Mouse (Mus musculus): ENCODE measurements at regions not wholly inside any gene's neighbourhood (a gene's known extent, or its start where the extent isn't known, plus 50 kb on each side); places are given as distances from the start of the nearest gene placed in this dataset.

GRCm38 (mm10) chr15:59783393-59783781 lies 233.0 kb downstream of the 4933412E24Rik start:
- ATAC-seq (ENCODE audit: insufficient number of reproducible peaks, low FRiP score, low TSS enrichment, low read depth): no peak
- WGBS: 2% methylated on average over 6 of the region's 6 CpGs
- H3K9ac ChIP-seq: no peak overlapping the region
- no peaks in the 10 kb centered on the region for H3K27me3 ChIP-seq
- H3K4me1 ChIP-seq: peaks cover 22% of the 10 kb centered on the region
- H3K9me3 ChIP-seq: no peaks in the 10 kb centered on the region
- peak overlapping the region; percentile 20; the same call in 1 of the 2 replicates for H3K4me2 ChIP-seq
- H3K27ac ChIP-seq: no peak overlapping the region
- H3K36me3 ChIP-seq: no peaks in the 10 kb centered on the region
- no peak overlapping the region for H3K4me3 ChIP-seq

DNA sequence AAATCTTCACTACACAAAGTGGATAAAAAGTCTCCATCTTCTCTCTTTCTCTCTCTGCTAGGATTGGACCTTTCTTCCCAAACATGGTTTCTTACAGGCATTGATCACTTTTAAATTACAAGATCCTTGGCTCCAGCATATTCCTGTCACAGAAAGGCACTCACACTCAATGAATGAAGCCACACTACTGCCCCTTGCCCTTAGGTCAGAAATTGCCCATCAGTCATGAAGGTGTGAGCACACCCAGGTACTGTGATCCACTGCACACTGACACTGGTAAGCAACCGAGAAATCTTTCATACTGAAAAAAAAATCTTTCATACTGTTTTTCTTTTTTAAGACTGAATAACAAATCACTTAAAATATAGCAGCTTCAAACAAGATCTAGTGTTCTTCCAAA lies 235.9 kb downstream of the 4933412E24Rik start:
- H3K4me3 ChIP-seq: no peak overlapping the region
- H3K4me2 ChIP-seq: no peak overlapping the region
- WGBS: 69% methylated on average over 1 of the region's 1 CpGs
- no peaks in the 10 kb centered on the region for H3K9me3 ChIP-seq
- no peak for ATAC-seq (ENCODE audit: insufficient number of reproducible peaks, low FRiP score, low TSS enrichment, low read depth)
- H3K27me3 ChIP-seq: no peaks in the 10 kb centered on the region
- H3K9ac ChIP-seq: no peak overlapping the region
- H3K36me3 ChIP-seq: no peaks in the 10 kb centered on the region
- H3K27ac ChIP-seq: no peak overlapping the region
- H3K4me1 ChIP-seq: peaks cover 34% of the 10 kb centered on the region

- H3K9me3 ChIP-seq: no peaks in the 10 kb centered on the region
- ATAC-seq (ENCODE audit: insufficient number of reproducible peaks, low FRiP score, low TSS enrichment, low read depth): peak; percentile 81
- H3K4me1 ChIP-seq: peaks cover 17% of the 10 kb centered on the region; the same call in 1 of the 2 replicates
- H3K27me3 ChIP-seq: no peaks in the 10 kb centered on the region
- H3K4me3 ChIP-seq: no peak overlapping the region
- H3K36me3 ChIP-seq: no peaks in the 10 kb centered on the region
- peak overlapping the region; percentile 33; the same call in 1 of the 2 replicates for H3K27ac ChIP-seq
- WGBS: 63% methylated on average over 13 of the region's 13 CpGs
- H3K9ac ChIP-seq: no peak overlapping the region
- H3K4me2 ChIP-seq: no peak overlapping the region
Observed at GRCm38 (mm10) chr15:59777307-59777871, 239.0 kb downstream of the 4933412E24Rik start.

DNA sequence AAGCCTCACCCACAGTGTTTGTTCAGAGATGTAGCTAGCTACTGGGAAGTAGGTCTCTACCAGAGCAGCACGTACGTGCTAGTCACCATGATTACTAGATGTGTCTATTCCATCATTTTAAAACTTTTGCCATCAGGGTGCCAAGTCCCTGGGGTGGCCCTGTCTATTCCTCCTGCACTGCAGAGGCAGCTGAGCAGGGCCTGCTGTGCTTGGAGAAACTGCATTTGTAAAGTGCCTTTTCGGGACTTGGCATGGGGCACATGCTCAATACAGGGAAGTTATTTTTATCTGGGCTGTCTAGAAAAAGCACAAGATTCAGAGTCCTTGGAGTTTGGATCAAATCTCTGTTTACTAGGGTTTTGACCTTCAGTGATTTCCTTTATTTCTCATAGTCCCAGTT lies 240.6 kb downstream of the 4933412E24Rik start:
- Histone ChIP-seq H3K4me3 (no peak overlapping the region), H3K27ac (no peak overlapping the region), H3K4me1 (peaks cover 17% of the 10 kb centered on the region; the same call in 1 of the 2 replicates), H3K9ac (no peak overlapping the region), H3K27me3 (no peaks in the 10 kb centered on the region), H3K9me3 (no peaks in the 10 kb centered on the region), H3K4me2 (no peak overlapping the region), H3K36me3 (no peaks in the 10 kb centered on the region)
- WGBS: 85% methylated on average over 3 of the region's 3 CpGs
- no peak for ATAC-seq (ENCODE audit: insufficient number of reproducible peaks, low FRiP score, low TSS enrichment, low read depth)

DNA sequence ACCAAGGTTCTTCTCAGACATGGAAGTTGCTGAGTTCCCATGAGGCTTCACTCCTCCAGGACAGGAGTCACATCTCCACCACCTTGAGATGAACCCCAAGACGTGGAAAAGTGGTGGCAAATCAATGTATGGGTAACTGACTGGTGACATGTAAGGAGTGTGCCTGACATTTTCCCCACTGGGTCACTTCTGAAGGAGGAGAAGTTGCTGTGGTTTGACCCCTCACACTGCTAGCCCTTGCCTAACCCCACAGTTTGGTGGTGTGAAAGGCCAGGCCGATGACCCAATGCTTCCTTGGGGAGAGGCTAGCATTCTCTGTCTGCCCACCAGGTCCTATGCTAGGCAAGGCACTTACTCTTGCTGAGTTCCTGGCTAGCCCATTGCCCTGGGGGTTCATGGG lies 242.4 kb downstream of the 4933412E24Rik start:
- Histone ChIP-seq H3K4me2 (no peak overlapping the region), H3K9me3 (no peaks in the 10 kb centered on the region), H3K36me3 (no peaks in the 10 kb centered on the region), H3K4me1 (peaks cover 17% of the 10 kb centered on the region; the same call in 1 of the 2 replicates), H3K4me3 (no peak overlapping the region), H3K9ac (no peak overlapping the region), H3K27me3 (no peaks in the 10 kb centered on the region), H3K27ac (no peak overlapping the region)
- WGBS: 75% methylated on average over 2 of the region's 2 CpGs
- no peak for ATAC-seq (ENCODE audit: insufficient number of reproducible peaks, low FRiP score, low TSS enrichment, low read depth)

DNA sequence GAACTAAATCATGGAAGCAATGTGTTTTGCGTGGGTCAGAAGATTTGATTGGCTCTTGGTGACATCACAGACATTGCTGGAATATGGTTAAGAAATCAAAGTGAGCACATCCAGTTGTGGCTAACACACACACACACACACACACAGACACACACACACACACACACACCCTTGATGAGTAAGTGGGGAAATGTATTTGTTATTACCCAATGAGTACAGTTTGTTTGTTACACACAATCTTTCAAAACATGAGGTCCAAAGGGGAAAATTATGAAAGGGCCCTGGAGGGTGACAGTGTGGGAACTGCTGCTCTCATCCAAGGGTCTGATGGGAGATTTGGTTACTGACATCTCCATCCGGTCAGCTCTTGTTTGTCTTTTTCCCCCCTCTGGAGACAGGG lies 243.8 kb downstream of the 4933412E24Rik start:
- no peak for ATAC-seq (ENCODE audit: insufficient number of reproducible peaks, low FRiP score, low TSS enrichment, low read depth)

DNA sequence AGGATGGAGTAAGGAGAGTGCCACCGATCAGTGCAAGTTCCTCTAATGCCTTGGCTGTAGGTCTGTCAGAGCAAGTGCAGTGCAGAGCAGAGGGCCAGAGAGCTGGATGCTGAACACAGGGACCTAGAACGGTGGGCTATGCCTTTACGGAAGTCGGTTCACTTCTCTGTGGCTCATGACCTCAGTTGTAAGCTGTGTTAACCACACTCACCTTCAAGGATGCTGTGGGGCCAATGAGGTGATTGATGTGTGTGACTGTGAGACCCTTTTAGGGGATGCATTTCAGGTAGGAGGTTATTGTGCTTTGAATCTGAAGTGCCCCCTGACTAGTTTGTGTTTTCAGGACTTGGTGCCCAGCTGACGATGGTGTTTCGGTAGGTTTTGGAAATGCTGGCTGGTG lies 254.4 kb downstream of the 4933412E24Rik start:
- Histone ChIP-seq H3K27ac (no peak overlapping the region), H3K4me1 (0 out of 2 replicates have a peak, but pooled peaks cover 4% of the 10 kb centered on the region), H3K27me3 (no peaks in the 10 kb centered on the region), H3K4me3 (no peak overlapping the region), H3K4me2 (no peak overlapping the region), H3K36me3 (no peaks in the 10 kb centered on the region), H3K9ac (no peak overlapping the region), H3K9me3 (no peaks in the 10 kb centered on the region)
- 91% methylated on average over 6 of the region's 6 CpGs for WGBS
- ATAC-seq (ENCODE audit: insufficient number of reproducible peaks, low FRiP score, low TSS enrichment, low read depth): no peak

More for the DNA sequence above, 243.8 kb downstream of the 4933412E24Rik start:
- Histone ChIP-seq H3K4me1 (peaks cover 14% of the 10 kb centered on the region; the same call in 1 of the 2 replicates), H3K9ac (no peak overlapping the region), H3K27ac (no peak overlapping the region), H3K4me3 (no peak overlapping the region), H3K4me2 (no peak overlapping the region), H3K27me3 (no peaks in the 10 kb centered on the region), H3K36me3 (no peaks in the 10 kb centered on the region), H3K9me3 (no peaks in the 10 kb centered on the region)
- WGBS: 86% methylated on average over 2 of the region's 2 CpGs

DNA sequence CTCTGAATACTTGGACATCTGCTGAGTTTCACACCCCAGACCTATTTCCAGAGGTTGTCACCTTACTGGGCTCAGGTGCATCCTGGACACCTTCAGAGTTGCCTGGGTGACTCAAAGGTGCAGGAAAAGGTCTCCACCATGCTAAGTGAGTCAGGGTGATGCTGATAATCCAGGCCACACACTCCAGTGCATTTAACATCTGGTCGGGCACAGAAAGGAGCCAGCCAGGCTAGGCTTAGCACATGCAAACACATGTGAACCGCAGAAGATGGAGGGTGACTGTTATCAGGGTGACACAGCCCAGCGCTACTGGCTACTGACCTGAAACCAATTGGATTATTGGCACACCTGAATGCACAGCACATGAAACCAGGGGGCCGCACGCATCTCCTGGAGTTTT lies 255.9 kb downstream of the 4933412E24Rik start:
- no peak for ATAC-seq (ENCODE audit: insufficient number of reproducible peaks, low FRiP score, low TSS enrichment, low read depth)
- Histone ChIP-seq H3K4me2 (no peak overlapping the region), H3K9me3 (no peaks in the 10 kb centered on the region), H3K27me3 (no peaks in the 10 kb centered on the region), H3K27ac (no peak overlapping the region), H3K4me1 (0 out of 2 replicates have a peak, but pooled peaks cover 4% of the 10 kb centered on the region), H3K9ac (no peak overlapping the region), H3K36me3 (no peaks in the 10 kb centered on the region), H3K4me3 (no peak overlapping the region)
- 89% methylated on average over 5 of the region's 5 CpGs for WGBS

- ATAC-seq (ENCODE audit: insufficient number of reproducible peaks, low FRiP score, low TSS enrichment, low read depth): 0 out of 2 replicates have a peak, but pooled peaks have one; percentile 57
- no peak overlapping the region for H3K4me2 ChIP-seq
- H3K9ac ChIP-seq: no peak overlapping the region
- H3K4me1 ChIP-seq: 0 out of 2 replicates have a peak, but pooled peaks cover 4% of the 10 kb centered on the region
- no peaks in the 10 kb centered on the region for H3K9me3 ChIP-seq
- H3K27ac ChIP-seq: 0 out of 2 replicates have a peak overlapping the region, but pooled peaks have one; percentile 14
- WGBS: 24% methylated on average over 4 of the region's 4 CpGs
- H3K27me3 ChIP-seq: no peaks in the 10 kb centered on the region
- no peak overlapping the region for H3K4me3 ChIP-seq
- H3K36me3 ChIP-seq: no peaks in the 10 kb centered on the region
Observed at GRCm38 (mm10) chr15:59759566-59759965, 256.8 kb downstream of the 4933412E24Rik start.

GRCm38 (mm10) chr15:59758971-59759370 lies 257.4 kb downstream of the 4933412E24Rik start:
- Histone ChIP-seq H3K9me3 (no peaks in the 10 kb centered on the region), H3K9ac (no peak overlapping the region), H3K36me3 (no peaks in the 10 kb centered on the region), H3K27me3 (no peaks in the 10 kb centered on the region), H3K4me2 (no peak overlapping the region), H3K27ac (no peak overlapping the region), H3K4me3 (no peak overlapping the region), H3K4me1 (0 out of 2 replicates have a peak, but pooled peaks cover 4% of the 10 kb centered on the region)
- no peak for ATAC-seq (ENCODE audit: insufficient number of reproducible peaks, low FRiP score, low TSS enrichment, low read depth)
- 56% methylated on average over 2 of the region's 2 CpGs for WGBS

- no peak overlapping the region for H3K4me2 ChIP-seq
- H3K27me3 ChIP-seq: no peaks in the 10 kb centered on the region
- H3K27ac ChIP-seq: no peak overlapping the region
- no peaks in the 10 kb centered on the region for H3K9me3 ChIP-seq
- no peak overlapping the region for H3K9ac ChIP-seq
- H3K36me3 ChIP-seq: no peaks in the 10 kb centered on the region
- no peak overlapping the region for H3K4me3 ChIP-seq
- H3K4me1 ChIP-seq: 0 out of 2 replicates have a peak, but pooled peaks cover 4% of the 10 kb centered on the region
- 34% methylated on average over 6 of the region's 6 CpGs for WGBS
- ATAC-seq (ENCODE audit: insufficient number of reproducible peaks, low FRiP score, low TSS enrichment, low read depth): no peak
Observed at GRCm38 (mm10) chr15:59756141-59756540, 260.3 kb downstream of the 4933412E24Rik start.

GRCm38 (mm10) chr15:59754906-59755305 lies 261.5 kb downstream of the 4933412E24Rik start:
- WGBS: 76% methylated on average over 13 of the region's 13 CpGs

More at GRCm38 (mm10) chr15:59754906-59755305, 261.5 kb downstream of the 4933412E24Rik start:
- Histone ChIP-seq H3K27me3 (no peaks in the 10 kb centered on the region), H3K4me2 (no peak overlapping the region), H3K36me3 (no peaks in the 10 kb centered on the region), H3K4me1 (0 out of 2 replicates have a peak, but pooled peaks cover 4% of the 10 kb centered on the region), H3K9me3 (no peaks in the 10 kb centered on the region), H3K27ac (no peak overlapping the region), H3K4me3 (no peak overlapping the region), H3K9ac (no peak overlapping the region)
- no peak for ATAC-seq (ENCODE audit: insufficient number of reproducible peaks, low FRiP score, low TSS enrichment, low read depth)
